Mouse (Mus musculus): Measurements from ENCODE around the gene Pramef8.
A peak's percentile ranks its signal among the peaks of the same experiment; 100 is the strongest.
"Not testable (repeated sequence)": the region's sequence is repeated elsewhere in the genome, so short reads cannot be mapped to it uniquely, and the experiment has no call there.

Pramef8 gene

GRCm38 (mm10) chr4:143412219-143413092 is at the start of gene Pramef8:
Gene Pramef8, plus strand, starts transcription at chr4:143412426.
- peak; percentile 90 for DNase-seq (ENCODE audit: low read depth, low spot score)

- no peak for DNase-seq (ENCODE audit: low read depth, low spot score)
These were observed 45.7 kb upstream of the Pramef8 start for GRCm38 (mm10) chr4:143366415-143367041.

- DNase-seq (ENCODE audit: low read depth, low spot score) = no peak
These were observed 32.7 kb upstream of the Pramef8 start for GRCm38 (mm10) chr4:143379480-143379879.

GRCm38 (mm10) chr4:143379931-143380715 is 32.1 kb upstream of the Pramef8 start:
- DNase-seq (ENCODE audit: low read depth, low spot score) = no peak

GRCm38 (mm10) chr4:143380716-143381004 is 31.6 kb upstream of the Pramef8 start:
- no peak for DNase-seq (ENCODE audit: low read depth, low spot score)

- DNase-seq (ENCODE audit: low read depth, low spot score) = no peak
These were observed 30.1 kb upstream of the Pramef8 start for GRCm38 (mm10) chr4:143382163-143382562.

GRCm38 (mm10) chr4:143383646-143384045 is 28.6 kb upstream of the Pramef8 start:
- DNase-seq (ENCODE audit: low read depth, low spot score) = no peak

- no peak for DNase-seq (ENCODE audit: low read depth, low spot score)
These were observed 23.1 kb upstream of the Pramef8 start for GRCm38 (mm10) chr4:143388955-143389702.

GRCm38 (mm10) chr4:143394181-143394580 is 18.0 kb upstream of the Pramef8 start, which contains the start of gene Pramel1:
Gene Pramel1, plus strand, starts transcription at chr4:143394428.
- DNase-seq (ENCODE audit: low read depth, low spot score) = no peak

- DNase-seq (ENCODE audit: low read depth, low spot score) = no peak
These were observed 534 bp upstream of the Pramef8 start for GRCm38 (mm10) chr4:143411566-143412218.

- DNase-seq (ENCODE audit: low read depth, low spot score) = no peak
These were observed 1.4 kb downstream of the Pramef8 start for GRCm38 (mm10) chr4:143413621-143414020.

- DNase-seq (ENCODE audit: low read depth, low spot score) = no peak
These were observed 1.9 kb downstream of the Pramef8 start for GRCm38 (mm10) chr4:143414121-143414520.

- DNase-seq (ENCODE audit: low read depth, low spot score) = not testable (repeated sequence)
These were observed 14.5 kb downstream of the Pramef8 start for GRCm38 (mm10) chr4:143426770-143427169.

- no peak for DNase-seq (ENCODE audit: low read depth, low spot score)
These were observed 38.0 kb downstream of the Pramef8 start, which contains the start of gene Oog4 for GRCm38 (mm10) chr4:143450224-143450623. Gene Oog4, minus strand, starts transcription at chr4:143450324.

Measured in retina, adult 2 months (tissue).